Mouse (Mus musculus): Measurements from ENCODE around the gene Tubgcp4. TPM values are rescaled to one million over a fixed set of nuclear protein-coding genes. Genes with fewer than 3 reads are reported as not detected.

The Tubgcp4 gene
- polyA plus RNA-seq, 1 experiment = 14.1 TPM

DNA sequence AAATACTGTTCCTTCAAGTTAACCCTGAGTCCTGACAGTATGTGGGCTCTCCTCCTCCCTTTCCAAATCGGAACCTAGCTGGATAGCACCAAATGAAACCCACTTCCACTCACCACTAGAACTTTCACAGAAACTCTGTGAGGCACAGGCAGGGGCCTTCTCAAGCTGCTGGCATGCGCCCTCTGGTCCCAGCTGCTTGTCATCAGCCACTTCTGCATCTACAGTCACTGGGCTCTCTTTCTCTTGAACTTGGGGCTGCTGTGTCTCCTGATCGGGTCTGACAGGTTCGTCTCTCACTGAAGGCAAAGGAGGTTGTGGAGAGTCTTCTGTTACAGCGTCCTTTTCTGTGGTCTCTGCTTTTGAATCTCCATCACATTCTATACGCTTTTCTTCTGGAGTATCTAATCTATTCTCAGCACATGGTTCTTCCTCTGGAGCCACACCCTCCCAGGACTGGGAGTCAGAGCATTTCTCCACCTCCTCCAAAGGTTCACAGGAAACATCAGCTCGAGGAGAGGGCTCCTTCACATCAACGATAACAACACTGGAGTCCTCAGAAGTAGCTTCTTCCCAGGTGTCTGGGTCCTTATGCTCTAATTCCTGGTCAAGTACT, 65.1 kb downstream of the Tubgcp4 start:
- 83% methylated on average over 8 of the region's 8 CpGs for WGBS
- no peak overlapping the region for H3K27ac ChIP-seq (ENCODE audit: insufficient read depth, low read depth, low read length)
- no peak for TF ChIP-seq CTCF (IDR thresholded peaks at IDR 0.05; ENCODE audit: extremely low read depth, insufficient read length, insufficient replicate concordance, low read depth, low read length)
- TF ChIP-seq POLR2A (IDR thresholded peaks at IDR 0.05; ENCODE audit: low read depth, low read length) = no peak
- no peak overlapping the region for H3K4me3 ChIP-seq (ENCODE audit: low read depth, low read length)
- H3K27me3 ChIP-seq (ENCODE audit: control insufficient read depth, insufficient read depth, low read length) = no peaks in the 10 kb centered on the region
- H3K4me1 ChIP-seq (ENCODE audit: control insufficient read depth, insufficient read depth, insufficient read length, low read length) = no peaks in the 10 kb centered on the region
- H3K36me3 ChIP-seq (ENCODE audit: control insufficient read depth, insufficient read depth, low read length) = peaks cover 27% of the 10 kb centered on the region

DNA sequence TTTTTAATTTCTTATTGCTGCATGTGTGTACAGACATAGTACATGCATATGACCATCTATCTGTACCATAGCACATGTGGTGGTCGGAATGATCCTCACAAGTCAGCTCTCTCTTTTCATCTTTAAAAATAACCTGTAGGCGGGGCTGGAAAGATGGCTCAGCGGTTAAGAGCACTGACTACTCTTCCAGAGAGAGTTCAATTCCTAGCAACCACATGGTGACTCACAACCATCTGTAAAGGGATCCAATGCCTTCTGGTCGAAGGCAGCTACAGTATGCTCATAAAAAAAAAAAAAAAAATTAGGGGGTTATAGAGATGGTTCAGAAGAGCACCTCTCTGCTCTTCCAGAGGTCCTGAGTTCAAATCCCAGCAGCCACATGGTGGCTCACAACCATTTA, 69.0 kb downstream of the Tubgcp4 start:
- no peak overlapping the region for H3K4me3 ChIP-seq (ENCODE audit: low read depth, low read length)
- WGBS = 87% methylated on average over 4 of the region's 4 CpGs
- no peaks in the 10 kb centered on the region for H3K27me3 ChIP-seq (ENCODE audit: control insufficient read depth, insufficient read depth, low read length)
- no peaks in the 10 kb centered on the region for H3K4me1 ChIP-seq (ENCODE audit: control insufficient read depth, insufficient read depth, insufficient read length, low read length)
- no peak for TF ChIP-seq POLR2A (IDR thresholded peaks at IDR 0.05; ENCODE audit: low read depth, low read length)
- TF ChIP-seq CTCF (IDR thresholded peaks at IDR 0.05; ENCODE audit: extremely low read depth, insufficient read length, insufficient replicate concordance, low read depth, low read length) = no peak
- no peak overlapping the region for H3K27ac ChIP-seq (ENCODE audit: insufficient read depth, low read depth, low read length)
- H3K36me3 ChIP-seq (ENCODE audit: control insufficient read depth, insufficient read depth, low read length) = peaks cover 31% of the 10 kb centered on the region

DNA sequence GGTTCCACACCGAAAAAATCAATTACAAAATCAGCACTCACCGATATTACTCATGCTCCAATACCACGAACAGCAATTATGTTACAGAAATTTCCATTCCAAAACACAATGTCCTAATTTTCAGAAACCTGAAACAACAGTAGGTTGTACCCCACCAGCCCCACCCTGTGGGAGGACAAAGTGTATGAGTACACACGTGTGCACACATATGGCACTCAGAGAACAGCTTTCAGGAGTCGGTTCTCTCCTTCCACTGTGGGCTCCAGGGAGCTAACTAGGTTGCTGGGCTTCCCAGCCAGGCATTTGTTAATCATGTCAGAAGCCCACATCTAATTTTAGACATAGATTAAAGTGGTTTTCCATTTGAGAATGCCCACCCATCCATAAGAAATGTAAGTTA, 73.6 kb downstream of the Tubgcp4 start:
- no peak overlapping the region for H3K27ac ChIP-seq (ENCODE audit: insufficient read depth, low read depth, low read length)
- no peaks in the 10 kb centered on the region for H3K27me3 ChIP-seq (ENCODE audit: control insufficient read depth, insufficient read depth, low read length)
- TF ChIP-seq POLR2A (IDR thresholded peaks at IDR 0.05; ENCODE audit: low read depth, low read length) (no peak), CTCF (IDR thresholded peaks at IDR 0.05; ENCODE audit: extremely low read depth, insufficient read length, insufficient replicate concordance, low read depth, low read length) (no peak)
- H3K4me1 ChIP-seq (ENCODE audit: control insufficient read depth, insufficient read depth, insufficient read length, low read length) = no peaks in the 10 kb centered on the region
- peaks cover 23% of the 10 kb centered on the region for H3K36me3 ChIP-seq (ENCODE audit: control insufficient read depth, insufficient read depth, low read length)
- no peak overlapping the region for H3K4me3 ChIP-seq (ENCODE audit: low read depth, low read length)
- 88% methylated on average over 5 of the region's 5 CpGs for whole genome bisulfite sequencing

Other genes with a start within 250 kb of the Tubgcp4 start
- 6.1 and 12.1 TPM in 2 replicates for gene Ubr1, start 199.9 kb upstream of the Tubgcp4 start, polyA plus RNA-seq (2012; rRNA removed)
- gene Tmem62, start 193.6 kb upstream of the Tubgcp4 start, polyA plus RNA-seq (2012; rRNA removed) = 2.3 and 5.1 TPM in 2 replicates
- gene Ccndbp1, start 162.3 kb upstream of the Tubgcp4 start, polyA plus RNA-seq (2012; rRNA removed) = 3.8 and 9.8 TPM in 2 replicates
- 0.15 and 0.38 TPM in 2 replicates for gene Epb42, start 133.6 kb upstream of the Tubgcp4 start, polyA plus RNA-seq (2012; rRNA removed)
- 0.15 and 0.24 TPM in 2 replicates for gene Tgm5, start 84.8 kb upstream of the Tubgcp4 start, polyA plus RNA-seq (2012; rRNA removed)
- gene Tgm7, start 60.9 kb upstream of the Tubgcp4 start, polyA plus RNA-seq (2012; rRNA removed) = not detected in 2 replicates
- 0.38 and 1.3 TPM in 2 replicates for gene Adal, start 30.2 kb upstream of the Tubgcp4 start, polyA plus RNA-seq (2012; rRNA removed)
- 5.5 and 7.9 TPM in 2 replicates for gene Lcmt2, start 30.0 kb upstream of the Tubgcp4 start, polyA plus RNA-seq (2012; rRNA removed)
- gene Zscan29, start 471 bp downstream of the Tubgcp4 start, polyA plus RNA-seq (2012; rRNA removed) = 1.2 and 2.5 TPM in 2 replicates
- gene Trp53bp1, start 100.8 kb downstream of the Tubgcp4 start, polyA plus RNA-seq (2012; rRNA removed) = 4.6 and 9.5 TPM in 2 replicates
- gene Map1a, start 118.9 kb downstream of the Tubgcp4 start, polyA plus RNA-seq (2012; rRNA removed) = 1.9 and 2.2 TPM in 2 replicates
- gene Ppip5k1, start 184.7 kb downstream of the Tubgcp4 start, polyA plus RNA-seq (2012; rRNA removed) = 19.8 and 47.0 TPM in 2 replicates
- 1,046 and 2,297 TPM in 2 replicates for gene Ckmt1, start 187.1 kb downstream of the Tubgcp4 start, polyA plus RNA-seq (2012; rRNA removed)
- gene Strc, start 216.5 kb downstream of the Tubgcp4 start, polyA plus RNA-seq (2012; rRNA removed) = 0.55 and 1.0 TPM in 2 replicates
- gene Pdia3, start 243.1 kb downstream of the Tubgcp4 start, polyA plus RNA-seq (2012; rRNA removed) = 937 and 1,104 TPM in 2 replicates
- 0.80 and 0.84 TPM in 2 replicates for gene Catsper2, start 243.1 kb downstream of the Tubgcp4 start, polyA plus RNA-seq (2012; rRNA removed)